Mouse (Mus musculus) cortical plate, adult 2 months (tissue): ENCODE data around the gene Elk4. TPM values are rescaled to one million over a fixed set of nuclear protein-coding genes. Genes with fewer than 3 reads are reported as not detected.

Experiments used
- H3K27ac ChIP-seq: fragments of 200-500 bp; 2 replicates; pipeline ENCODE4 v1.5.1; 2012; ENCODE audit warnings: low read length, control low read depth, inconsistent platforms; ENCODE audit not compliant: insufficient read depth
- H3K4me1 ChIP-seq: fragments of 200-500 bp; 2 replicates; pipeline ENCODE4 v1.6.1; 2011; ENCODE audit warnings: low read length; ENCODE audit not compliant: control insufficient read depth, insufficient read depth
- H3K4me3 ChIP-seq: fragments of 200-500 bp; 2 replicates; pipeline ENCODE4 v1.5.1; 2011; ENCODE audit warnings: mild to moderate bottlenecking, low read length, control low read depth; ENCODE audit not compliant: insufficient read depth
- CTCF ChIP-seq: fragments of 200-500 bp; IDR thresholded peaks from 2 replicates; pipeline ENCODE4 v1.5.1; 2011; ENCODE audit warnings: mild to moderate bottlenecking, control low read depth, low read length; ENCODE audit not compliant: insufficient read depth; ENCODE audit errors: extremely low read depth
- POLR2A ChIP-seq: fragments of 200-500 bp; IDR thresholded peaks from 2 replicates; pipeline ENCODE4 v1.6.1; 2011; ENCODE audit warnings: mild to moderate bottlenecking, low read length, control low read depth; ENCODE audit not compliant: insufficient read depth; ENCODE audit errors: extremely low read depth
- polyA plus RNA-seq: library from polyadenylated mRNA; depleted of rRNA; stranded (reverse); fragments of >200 nt; gene quantifications from 2 replicates; pipeline ENCODE4 v1.2.3, GENCODE M21; 2012; rRNA removed

The Elk4 gene
- polyA plus RNA-seq, 1 experiment, result 20.3 TPM

DNA sequence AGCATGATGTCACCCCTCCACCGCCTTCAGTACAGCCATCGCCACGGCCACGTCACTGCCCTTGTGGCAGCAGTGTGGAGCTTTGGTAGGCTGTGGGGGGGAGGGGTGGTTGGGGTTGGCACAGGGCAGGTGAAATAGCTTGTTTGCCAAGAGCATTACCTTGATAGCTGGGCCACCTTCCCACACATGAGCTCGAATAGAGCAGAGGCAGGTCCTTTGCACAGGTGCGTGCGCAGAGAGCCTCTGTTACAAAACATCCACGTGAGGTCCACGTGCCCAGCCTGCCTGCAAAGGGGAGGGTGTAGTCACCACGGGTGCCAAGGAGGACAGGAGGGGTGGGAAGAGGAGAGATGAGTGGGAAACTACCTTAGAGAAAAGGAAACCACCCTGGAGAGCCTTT, 68.2 kb downstream of the Elk4 start:
- H3K27ac ChIP-seq, result no peak overlapping the region

DNA sequence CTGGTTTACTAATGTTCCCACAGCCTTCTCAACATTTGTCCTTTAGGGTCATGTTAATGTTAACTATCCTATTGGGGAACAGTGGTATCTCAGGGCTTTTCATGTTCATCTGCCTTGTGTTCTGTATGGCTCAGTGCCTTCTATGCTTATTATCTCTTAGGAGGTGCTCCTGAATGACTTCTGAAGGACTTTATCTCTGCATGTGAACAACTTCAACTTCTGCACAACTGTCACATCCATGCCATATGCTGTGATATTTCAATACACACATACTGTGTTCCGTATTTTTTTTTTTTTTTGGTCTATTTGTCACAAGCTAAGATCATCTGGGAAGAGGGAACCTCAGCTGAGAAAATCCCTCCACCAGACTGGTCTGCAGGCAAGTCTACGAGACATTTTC, 71.0 kb downstream of the Elk4 start:
- TF ChIP-seq POLR2A (no peak), CTCF (no peak)
- H3K4me1 ChIP-seq, result no peaks in the 10 kb centered on the region
- H3K27ac ChIP-seq, result no peak overlapping the region
- H3K4me3 ChIP-seq, result no peak overlapping the region

More for the DNA sequence above, 68.2 kb downstream of the Elk4 start:
- no peaks in the 10 kb centered on the region for H3K4me1 ChIP-seq
- TF ChIP-seq CTCF (no peak), POLR2A (no peak)
- no peak overlapping the region for H3K4me3 ChIP-seq

Other genes starting within 250 kb of the Elk4 start
- 1.4 and 2.1 TPM in 2 replicates for gene Pm20d1, start 210.2 kb upstream of the Elk4 start, polyA plus RNA-seq
- gene Slc41a1, start 180.1 kb upstream of the Elk4 start, polyA plus RNA-seq, result 35.8 and 40.6 TPM in 2 replicates
- 9.3 and 10.2 TPM in 2 replicates for gene Rab29, start 140.4 kb upstream of the Elk4 start, polyA plus RNA-seq
- 51.4 and 52.2 TPM in 2 replicates for gene Nucks1, start 97.1 kb upstream of the Elk4 start, polyA plus RNA-seq
- gene Slc45a3, start 44.6 kb upstream of the Elk4 start, polyA plus RNA-seq, result 1.6 and 2.0 TPM in 2 replicates
- 73.5 and 84.7 TPM in 2 replicates for gene Mfsd4a, start 60.5 kb downstream of the Elk4 start, polyA plus RNA-seq
- 24.9 and 30.0 TPM in 2 replicates for gene Cdk18, start 132.1 kb downstream of the Elk4 start, polyA plus RNA-seq
- 7.5 and 10.7 TPM in 2 replicates for gene Lemd1, start 183.8 kb downstream of the Elk4 start, polyA plus RNA-seq
- 6.2 and 7.7 TPM in 2 replicates for gene AC124108.1, start 183.8 kb downstream of the Elk4 start, polyA plus RNA-seq
- gene Gm10188, start 222.2 kb downstream of the Elk4 start, polyA plus RNA-seq, result not detected in 2 replicates